Mouse (Mus musculus): ENCODE results near the gene Slc10a7. TPM values are rescaled to one million over a fixed set of nuclear protein-coding genes. Genes with fewer than 3 reads are reported as not detected.

Gene Slc10a7
- polyA plus RNA-seq, 1 experiment from 2014 or later: 10.8 TPM

- H3K9ac ChIP-seq: no peak overlapping the region
- H3K4me1 ChIP-seq (replicated peaks): peaks cover 22% of the 10 kb centered on the region
- H3K4me3 ChIP-seq: no peak overlapping the region
- H3K36me3 ChIP-seq: no peaks in the 10 kb centered on the region
- WGBS: 17% methylated on average over 3 of the region's 3 CpGs
- no peaks in the 10 kb centered on the region for H3K27me3 ChIP-seq
- H3K9me3 ChIP-seq: no peaks in the 10 kb centered on the region
- no peak for ATAC-seq (ENCODE audit: low read depth)
- H3K27ac ChIP-seq (replicated peaks): 0 out of 2 replicates have a peak overlapping the region, but pooled peaks have one; percentile 23
- no peak overlapping the region for H3K4me2 ChIP-seq
Observed at GRCm38 (mm10) chr8:78584863-78585262, 75.7 kb downstream of the Slc10a7 start.

GRCm38 (mm10) chr8:78595481-78595908, 86.3 kb downstream of the Slc10a7 start:
- Histone ChIP-seq H3K36me3 (no peaks in the 10 kb centered on the region), H3K27me3 (no peaks in the 10 kb centered on the region), H3K4me3 (no peak overlapping the region), H3K27ac (replicated peaks) (peak overlapping the region; percentile 52), H3K4me1 (replicated peaks) (peaks cover 29% of the 10 kb centered on the region), H3K9me3 (no peaks in the 10 kb centered on the region), H3K9ac (no peak overlapping the region), H3K4me2 (peak overlapping the region; percentile 30)
- WGBS: 17% methylated on average over 6 of the region's 6 CpGs
- ATAC-seq (ENCODE audit: low read depth): peak; percentile 76

DNA sequence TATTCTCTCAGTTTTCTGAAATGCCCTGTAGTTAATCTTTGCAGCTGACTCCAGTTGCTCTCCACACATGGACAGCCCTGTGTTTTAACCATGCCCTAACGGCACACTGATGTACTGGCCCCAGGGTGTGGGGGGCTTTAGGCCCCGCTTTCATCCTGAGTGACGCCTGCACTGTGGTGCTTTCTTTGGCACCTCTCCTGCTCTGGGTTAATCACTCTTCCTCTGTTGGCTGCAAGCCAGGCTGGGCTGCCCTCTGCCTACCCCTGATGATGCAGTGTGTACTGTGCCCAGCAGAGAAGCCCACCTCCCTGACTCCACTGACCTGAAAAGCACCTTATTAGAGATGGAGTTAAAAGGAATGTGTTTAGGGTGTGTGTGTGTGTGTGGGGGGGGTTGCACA, 89.1 kb downstream of the Slc10a7 start:
- 19% methylated on average over 3 of the region's 3 CpGs for WGBS
- Histone ChIP-seq H3K4me3 (no peak overlapping the region), H3K9me3 (no peaks in the 10 kb centered on the region), H3K36me3 (no peaks in the 10 kb centered on the region), H3K4me1 (replicated peaks) (peaks cover 29% of the 10 kb centered on the region), H3K27me3 (no peaks in the 10 kb centered on the region), H3K27ac (replicated peaks) (no peak overlapping the region), H3K9ac (no peak overlapping the region), H3K4me2 (no peak overlapping the region)
- peak; percentile 70 for ATAC-seq (ENCODE audit: low read depth)

GRCm38 (mm10) chr8:78603084-78603483, 93.9 kb downstream of the Slc10a7 start:
- no peaks in the 10 kb centered on the region for H3K27me3 ChIP-seq
- WGBS: over 99% methylated on average over 5 of the region's 5 CpGs
- H3K9me3 ChIP-seq: no peaks in the 10 kb centered on the region
- ATAC-seq (ENCODE audit: low read depth): no peak
- no peak overlapping the region for H3K27ac ChIP-seq (replicated peaks)
- no peak overlapping the region for H3K4me2 ChIP-seq
- no peak overlapping the region for H3K4me3 ChIP-seq
- no peak overlapping the region for H3K9ac ChIP-seq
- peaks cover 5% of the 10 kb centered on the region for H3K4me1 ChIP-seq (replicated peaks)
- peaks cover 12% of the 10 kb centered on the region; the same call in 1 of the 2 replicates for H3K36me3 ChIP-seq

- Histone ChIP-seq H3K4me2 (no peak overlapping the region), H3K27ac (replicated peaks) (no peak overlapping the region), H3K36me3 (peaks cover 12% of the 10 kb centered on the region; the same call in 1 of the 2 replicates), H3K27me3 (no peaks in the 10 kb centered on the region), H3K9ac (no peak overlapping the region), H3K9me3 (no peaks in the 10 kb centered on the region), H3K4me3 (no peak overlapping the region), H3K4me1 (replicated peaks) (no peaks in the 10 kb centered on the region)
- no peak for ATAC-seq (ENCODE audit: low read depth)
- WGBS: 92% methylated on average over 9 of the region's 9 CpGs
Observed at GRCm38 (mm10) chr8:78604426-78604825, 95.3 kb downstream of the Slc10a7 start.

- H3K27me3 ChIP-seq: no peaks in the 10 kb centered on the region
- H3K9me3 ChIP-seq: no peaks in the 10 kb centered on the region
- 87% methylated on average over 10 of the region's 10 CpGs for WGBS
- ATAC-seq (ENCODE audit: low read depth): no peak
- H3K4me2 ChIP-seq: no peak overlapping the region
- H3K9ac ChIP-seq: no peak overlapping the region
- no peak overlapping the region for H3K4me3 ChIP-seq
- H3K36me3 ChIP-seq: peaks cover 11% of the 10 kb centered on the region; the same call in 1 of the 2 replicates
- no peaks in the 10 kb centered on the region for H3K4me1 ChIP-seq (replicated peaks)
- H3K27ac ChIP-seq (replicated peaks): no peak overlapping the region
Observed at GRCm38 (mm10) chr8:78609301-78609700, 100.2 kb downstream of the Slc10a7 start.

DNA sequence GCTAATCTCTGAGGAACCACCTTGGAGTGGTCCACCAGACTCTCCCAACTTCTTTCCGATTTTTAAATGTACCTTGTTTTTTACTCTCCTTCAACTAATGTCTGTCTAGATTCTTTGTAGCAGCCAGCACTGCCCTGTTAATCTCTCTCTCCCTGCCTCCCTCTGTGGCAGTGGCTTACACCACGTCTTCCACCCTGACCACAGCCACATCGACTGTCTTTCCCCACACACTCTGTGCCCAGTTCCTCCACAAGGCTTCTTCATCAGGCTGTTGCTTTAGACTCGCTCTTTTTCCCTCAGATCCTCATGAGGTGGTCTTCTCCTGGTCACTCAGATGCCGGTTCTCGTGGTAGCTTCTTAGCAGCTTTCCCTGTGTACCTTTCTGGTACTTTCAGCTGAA, 101.9 kb downstream of the Slc10a7 start:
- Histone ChIP-seq H3K4me1 (replicated peaks) (no peaks in the 10 kb centered on the region), H3K9me3 (no peaks in the 10 kb centered on the region), H3K36me3 (0 out of 2 replicates have a peak, but pooled peaks cover 9% of the 10 kb centered on the region), H3K9ac (no peak overlapping the region), H3K4me3 (no peak overlapping the region), H3K27ac (replicated peaks) (no peak overlapping the region), H3K4me2 (no peak overlapping the region), H3K27me3 (no peaks in the 10 kb centered on the region)
- ATAC-seq (ENCODE audit: low read depth): no peak
- 91% methylated on average over 6 of the region's 6 CpGs for WGBS

DNA sequence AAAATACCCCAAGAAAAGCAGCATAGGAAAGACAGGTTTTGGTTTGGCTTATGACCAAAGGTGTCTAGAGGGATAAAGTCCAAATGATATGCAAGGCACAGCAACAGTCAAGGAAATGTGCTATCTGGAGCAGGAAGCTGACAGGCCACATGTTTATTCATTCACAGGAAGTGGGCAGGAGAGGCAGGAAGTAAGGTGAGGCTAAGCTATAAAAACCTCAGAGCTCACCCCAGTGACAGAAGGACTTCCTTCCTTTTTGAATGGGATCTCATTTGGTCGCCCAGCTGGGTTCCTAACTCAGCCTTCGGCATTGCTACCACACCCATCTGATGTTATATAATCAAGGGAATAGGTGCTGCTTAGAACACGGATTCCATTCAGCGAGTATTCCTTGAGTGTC, 113.2 kb downstream of the Slc10a7 start:
- no peak overlapping the region for H3K4me3 ChIP-seq
- H3K4me1 ChIP-seq (replicated peaks): peaks cover 17% of the 10 kb centered on the region
- no peak overlapping the region for H3K9ac ChIP-seq
- H3K27me3 ChIP-seq: no peaks in the 10 kb centered on the region
- H3K27ac ChIP-seq (replicated peaks): no peak overlapping the region
- WGBS: 79% methylated on average over 4 of the region's 4 CpGs
- no peak for ATAC-seq (ENCODE audit: low read depth)
- H3K36me3 ChIP-seq: no peaks in the 10 kb centered on the region
- no peak overlapping the region for H3K4me2 ChIP-seq
- no peaks in the 10 kb centered on the region for H3K9me3 ChIP-seq

DNA sequence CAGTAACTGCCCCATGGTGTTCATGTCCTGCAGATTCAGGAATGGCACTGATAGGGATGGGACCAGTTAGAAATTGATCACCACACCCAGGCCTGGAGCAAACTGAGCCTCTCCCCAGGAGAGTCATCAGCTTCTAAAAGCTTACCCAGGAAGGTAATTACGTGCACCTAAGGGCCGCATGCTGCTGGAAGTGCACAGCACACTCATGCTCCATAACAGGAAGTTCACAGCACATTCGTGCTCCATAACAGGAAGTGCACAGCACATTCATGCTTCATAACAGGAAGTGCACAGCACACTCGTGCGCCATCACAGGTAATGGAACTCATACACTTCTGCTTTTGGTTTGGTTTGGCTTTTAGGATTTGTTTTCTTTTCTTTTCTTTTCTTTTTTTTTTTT, 114.8 kb downstream of the Slc10a7 start:
- no peak overlapping the region for H3K4me2 ChIP-seq
- H3K27me3 ChIP-seq: no peaks in the 10 kb centered on the region
- no peak overlapping the region for H3K9ac ChIP-seq
- H3K4me1 ChIP-seq (replicated peaks): peaks cover 20% of the 10 kb centered on the region
- no peaks in the 10 kb centered on the region for H3K9me3 ChIP-seq
- H3K36me3 ChIP-seq: no peaks in the 10 kb centered on the region
- no peak overlapping the region for H3K27ac ChIP-seq (replicated peaks)
- WGBS: 76% methylated on average over 5 of the region's 5 CpGs
- no peak for ATAC-seq (ENCODE audit: low read depth)
- H3K4me3 ChIP-seq: no peak overlapping the region

- no peak overlapping the region for H3K27ac ChIP-seq (replicated peaks)
- ATAC-seq (ENCODE audit: low read depth): no peak
- H3K4me3 ChIP-seq: no peak overlapping the region
- H3K4me1 ChIP-seq (replicated peaks): peaks cover 15% of the 10 kb centered on the region
- 0 out of 2 replicates have a peak overlapping the region, but pooled peaks have one; percentile 18 for H3K9ac ChIP-seq
- no peaks in the 10 kb centered on the region for H3K36me3 ChIP-seq
- H3K27me3 ChIP-seq: no peaks in the 10 kb centered on the region
- H3K4me2 ChIP-seq: no peak overlapping the region
- H3K9me3 ChIP-seq: no peaks in the 10 kb centered on the region
- 15% methylated on average over 12 of the region's 12 CpGs for WGBS
Observed at GRCm38 (mm10) chr8:78624738-78625442, 115.7 kb downstream of the Slc10a7 start.

GRCm38 (mm10) chr8:78626632-78627031, 117.5 kb downstream of the Slc10a7 start:
- Histone ChIP-seq H3K9ac (no peak overlapping the region), H3K36me3 (no peaks in the 10 kb centered on the region), H3K27me3 (no peaks in the 10 kb centered on the region), H3K4me3 (no peak overlapping the region), H3K9me3 (no peaks in the 10 kb centered on the region), H3K4me1 (replicated peaks) (peaks cover 21% of the 10 kb centered on the region), H3K4me2 (no peak overlapping the region), H3K27ac (replicated peaks) (no peak overlapping the region)
- WGBS: 70% methylated on average over 5 of the region's 5 CpGs
- no peak for ATAC-seq (ENCODE audit: low read depth)

DNA sequence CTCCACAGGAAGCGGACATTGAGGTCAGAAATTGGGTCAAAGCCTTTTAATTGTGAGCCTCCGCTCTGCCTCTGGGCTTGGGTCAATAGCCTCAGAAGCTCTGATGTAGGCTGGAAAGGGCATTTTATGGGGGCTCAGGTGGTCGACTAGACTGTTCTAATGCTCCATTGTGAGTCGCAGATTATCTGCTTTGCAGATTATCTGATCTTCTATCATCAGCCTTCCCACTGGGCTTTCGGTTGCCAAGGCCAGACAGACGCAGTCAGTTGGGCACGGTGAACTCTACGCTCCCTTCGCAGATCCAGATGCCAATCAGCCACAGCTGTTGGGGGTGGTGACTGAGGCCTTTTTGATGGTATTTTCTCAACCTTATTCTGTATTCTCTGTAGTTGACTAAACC, 118.6 kb downstream of the Slc10a7 start:
- Histone ChIP-seq H3K9ac (no peak overlapping the region), H3K4me3 (no peak overlapping the region), H3K9me3 (no peaks in the 10 kb centered on the region), H3K36me3 (no peaks in the 10 kb centered on the region), H3K4me2 (no peak overlapping the region), H3K4me1 (replicated peaks) (peaks cover 21% of the 10 kb centered on the region), H3K27me3 (no peaks in the 10 kb centered on the region), H3K27ac (replicated peaks) (no peak overlapping the region)
- 50% methylated on average over 9 of the region's 9 CpGs for WGBS
- no peak for ATAC-seq (ENCODE audit: low read depth)

Measured in neural tube, embryonic 13.5 days (tissue).